Comparison of ENCODE assay signal across 8 mouse cellular contexts in the genomic region with DNA sequence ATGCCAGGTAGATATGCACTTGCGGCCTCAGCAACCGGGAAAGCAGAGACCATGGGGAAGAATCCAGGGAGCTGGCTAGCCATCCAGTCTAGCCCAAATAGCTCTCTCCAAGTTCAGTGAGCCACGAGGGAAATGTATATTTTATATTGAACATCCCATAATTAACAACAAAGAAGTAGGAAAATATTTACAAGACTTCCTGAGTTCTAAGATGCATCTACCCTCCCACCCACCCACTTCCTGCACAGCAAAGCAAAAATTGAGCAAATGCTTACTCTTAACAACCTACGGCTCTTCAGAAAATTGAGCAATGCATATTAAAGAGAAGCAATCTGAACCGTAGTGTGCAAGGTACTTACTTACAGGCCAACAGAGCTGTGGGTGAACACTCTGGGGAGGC. TPM values are rescaled to one million over a fixed set of nuclear protein-coding genes. Genes with fewer than 3 reads are reported as not detected.
DNase-seq lines count a peak whose midpoint lies in the region; ATAC-seq and TF ChIP-seq lines count a peak whose summit lies in the region.

No protein-coding gene starts in this region.

- peak overlapping the region; percentile 99 for H3K27ac ChIP-seq in lung, embryonic 14.5 days (ENCODE audit: low read depth)
- peak overlapping the region; percentile 99 for H3K27ac ChIP-seq in embryonic facial prominence, embryonic 12.5 days
- peak overlapping the region; percentile 98 for H3K27ac ChIP-seq in limb, embryonic 10.5 days
- 0 out of 2 replicates have a peak overlapping the region, but pooled peaks have one; percentile 94 for H3K27ac ChIP-seq in neural tube, embryonic 14.5 days (ENCODE audit: low read depth, low read length)

- TF ChIP-seq CTCF in lung, embryonic 14.5 days (IDR thresholded peaks at IDR 0.05; ENCODE audit: low read depth): no peak

- H3K9me3 ChIP-seq in lung, embryonic 14.5 days (ENCODE audit: low read depth, low read length): no peaks in the 10 kb centered on the region
- no peaks in the 10 kb centered on the region for H3K9me3 ChIP-seq in embryonic facial prominence, embryonic 12.5 days
- no peaks in the 10 kb centered on the region for H3K9me3 ChIP-seq in limb, embryonic 10.5 days (replicated peaks)
- H3K9me3 ChIP-seq in neural tube, embryonic 14.5 days (ENCODE audit: control insufficient read depth, low read length): no peaks in the 10 kb centered on the region

- H3K9ac ChIP-seq in lung, embryonic 14.5 days: peak overlapping the region; percentile 66
- peak overlapping the region; percentile 79 for H3K9ac ChIP-seq in embryonic facial prominence, embryonic 12.5 days
- no peak overlapping the region for H3K9ac ChIP-seq in neural tube, embryonic 14.5 days (replicated peaks; ENCODE audit: low read depth, low read length)

- DNase-seq in lung, embryonic 14.5 days: no peak
- DNase-seq in lung, postnatal 4 days: no peak
- DNase-seq in limb, embryonic 10.5 days (ENCODE audit: low spot score): no peak
- no peak for DNase-seq in spleen, postnatal 10 days (ENCODE audit: low spot score in 2 of 2)
- DNase-seq in Muller cell, postnatal 12 days (ENCODE audit: inconsistent ontology term): no peak
- DNase-seq in kidney, adult 8-10 months: no peak

- peaks cover 10% of the 10 kb centered on the region for H3K4me1 ChIP-seq in lung, embryonic 14.5 days (ENCODE audit: insufficient read depth)
- peaks cover 32% of the 10 kb centered on the region for H3K4me1 ChIP-seq in embryonic facial prominence, embryonic 12.5 days
- peaks cover 45% of the 10 kb centered on the region for H3K4me1 ChIP-seq in limb, embryonic 10.5 days
- peaks cover 23% of the 10 kb centered on the region for H3K4me1 ChIP-seq in neural tube, embryonic 14.5 days (ENCODE audit: control insufficient read depth, insufficient read depth, low read length)

- 77% methylated on average over 5 of the region's 5 CpGs for WGBS in lung, embryonic 14.5 days
- WGBS in embryonic facial prominence, embryonic 12.5 days: 87% methylated on average over 5 of the region's 5 CpGs
- 87% methylated on average over 5 of the region's 5 CpGs for WGBS in limb, embryonic 10.5 days
- WGBS in neural tube, embryonic 14.5 days: 90% methylated on average over 5 of the region's 5 CpGs

- no peak for ATAC-seq in lung, embryonic 14.5 days (ENCODE audit: insufficient read depth)
- no peak for ATAC-seq in embryonic facial prominence, embryonic 12.5 days (ENCODE audit: insufficient number of reproducible peaks, insufficient read depth, low FRiP score, low TSS enrichment)
- no peak for ATAC-seq in neural tube, embryonic 14.5 days (ENCODE audit: low read depth)

- H3K36me3 ChIP-seq in lung, embryonic 14.5 days (ENCODE audit: insufficient read depth): peaks cover 21% of the 10 kb centered on the region
- H3K36me3 ChIP-seq in embryonic facial prominence, embryonic 12.5 days: peaks cover 21% of the 10 kb centered on the region
- peaks cover 24% of the 10 kb centered on the region for H3K36me3 ChIP-seq in limb, embryonic 10.5 days
- no peaks in the 10 kb centered on the region for H3K36me3 ChIP-seq in neural tube, embryonic 14.5 days (ENCODE audit: control insufficient read depth, insufficient read depth, low read length)

- no peaks in the 10 kb centered on the region for H3K27me3 ChIP-seq in lung, embryonic 14.5 days (ENCODE audit: insufficient read depth, low read length)
- no peaks in the 10 kb centered on the region for H3K27me3 ChIP-seq in embryonic facial prominence, embryonic 12.5 days
- no peaks in the 10 kb centered on the region for H3K27me3 ChIP-seq in limb, embryonic 10.5 days (ENCODE audit: low read depth, poor library complexity, severe bottlenecking)
- H3K27me3 ChIP-seq in neural tube, embryonic 14.5 days (ENCODE audit: control insufficient read depth, insufficient read depth, low read length): no peaks in the 10 kb centered on the region

- H3K4me2 ChIP-seq in lung, embryonic 14.5 days: peak overlapping the region; percentile 71
- peak overlapping the region; percentile 59; the same call in 1 of the 2 replicates for H3K4me2 ChIP-seq in embryonic facial prominence, embryonic 12.5 days (replicated peaks)
- peak overlapping the region; percentile 69; the same call in 1 of the 2 replicates for H3K4me2 ChIP-seq in neural tube, embryonic 14.5 days (ENCODE audit: low read depth, low read length)

- H3K4me3 ChIP-seq in lung, embryonic 14.5 days (ENCODE audit: low read depth, low read length): peak overlapping the region; percentile 78; the same call in 1 of the 2 replicates
- 0 out of 2 replicates have a peak overlapping the region, but pooled peaks have one; percentile 89 for H3K4me3 ChIP-seq in embryonic facial prominence, embryonic 12.5 days
- H3K4me3 ChIP-seq in limb, embryonic 10.5 days: peak overlapping the region; percentile 67
- no peak overlapping the region for H3K4me3 ChIP-seq in neural tube, embryonic 14.5 days (ENCODE audit: low read depth, low read length)

RNA-seq across cellular contexts. Expression of a gene that starts 0.8 kb away (rescaled TPM):
- polyA plus RNA-seq in lung, embryonic 14.5 days (2014; fragmentation: Nextera tagmentation; extraction: Ambion mirVana): 158 and 162 TPM in 2 replicates
- polyA plus RNA-seq in embryonic facial prominence, embryonic 12.5 days (2016; fragmentation: Nextera tagmentation; extraction: Ambion mirVana): 154 and 162 TPM in 2 replicates
- polyA plus RNA-seq in limb, embryonic 10.5 days (2016; fragmentation: Nextera tagmentation; extraction: Ambion mirVana): 239 and 250 TPM in 2 replicates
- 96.4 and 96.9 TPM in 2 replicates for polyA plus RNA-seq in neural tube, embryonic 14.5 days (2014; fragmentation: Nextera tagmentation; extraction: Ambion mirVana)

RNA-seq across cellular contexts. Expression of a gene that starts 3.8 kb away (rescaled TPM):
- polyA plus RNA-seq in lung, embryonic 14.5 days (2014; fragmentation: Nextera tagmentation; extraction: Ambion mirVana): 68.9 and 71.1 TPM in 2 replicates
- polyA plus RNA-seq in embryonic facial prominence, embryonic 12.5 days (2016; fragmentation: Nextera tagmentation; extraction: Ambion mirVana): 54.9 and 56.5 TPM in 2 replicates
- polyA plus RNA-seq in limb, embryonic 10.5 days (2016; fragmentation: Nextera tagmentation; extraction: Ambion mirVana): 47.9 and 52.9 TPM in 2 replicates
- polyA plus RNA-seq in neural tube, embryonic 14.5 days (2014; fragmentation: Nextera tagmentation; extraction: Ambion mirVana): 126 and 133 TPM in 2 replicates

RNA-seq across cellular contexts. Expression of a gene that starts 26.8 kb away (rescaled TPM):
- polyA plus RNA-seq in lung, embryonic 14.5 days (2014; fragmentation: Nextera tagmentation; extraction: Ambion mirVana): 6.7 and 6.9 TPM in 2 replicates
- polyA plus RNA-seq in embryonic facial prominence, embryonic 12.5 days (2016; fragmentation: Nextera tagmentation; extraction: Ambion mirVana): 11.9 and 13.5 TPM in 2 replicates
- polyA plus RNA-seq in limb, embryonic 10.5 days (2016; fragmentation: Nextera tagmentation; extraction: Ambion mirVana): 2.0 and 3.2 TPM in 2 replicates
- polyA plus RNA-seq in neural tube, embryonic 14.5 days (2014; fragmentation: Nextera tagmentation; extraction: Ambion mirVana): 38.7 and 64.1 TPM in 2 replicates

RNA-seq across cellular contexts. Expression of a gene that starts 52.7 kb away (rescaled TPM):
- 0.14 TPM in 2 replicates for polyA plus RNA-seq in lung, embryonic 14.5 days (2014; fragmentation: Nextera tagmentation; extraction: Ambion mirVana)
- polyA plus RNA-seq in embryonic facial prominence, embryonic 12.5 days (2016; fragmentation: Nextera tagmentation; extraction: Ambion mirVana): 0.49 and 0.59 TPM in 2 replicates
- polyA plus RNA-seq in limb, embryonic 10.5 days (2016; fragmentation: Nextera tagmentation; extraction: Ambion mirVana): 0.34 and 0.35 TPM in 2 replicates
- 0.75 and 0.92 TPM in 2 replicates for polyA plus RNA-seq in neural tube, embryonic 14.5 days (2014; fragmentation: Nextera tagmentation; extraction: Ambion mirVana)
